Mouse (Mus musculus): ENCODE measurements around the gene Cnnm2. TPM values are rescaled to one million over a fixed set of nuclear protein-coding genes. Genes with fewer than 3 reads are reported as not detected.
"Not testable (repeated sequence)": the region's sequence is repeated elsewhere in the genome, so short reads cannot be mapped to it uniquely, and the experiment has no call there.

Cnnm2 gene
- polyA plus RNA-seq, 1 experiment from 2014 or later, result 3.8 TPM

DNA sequence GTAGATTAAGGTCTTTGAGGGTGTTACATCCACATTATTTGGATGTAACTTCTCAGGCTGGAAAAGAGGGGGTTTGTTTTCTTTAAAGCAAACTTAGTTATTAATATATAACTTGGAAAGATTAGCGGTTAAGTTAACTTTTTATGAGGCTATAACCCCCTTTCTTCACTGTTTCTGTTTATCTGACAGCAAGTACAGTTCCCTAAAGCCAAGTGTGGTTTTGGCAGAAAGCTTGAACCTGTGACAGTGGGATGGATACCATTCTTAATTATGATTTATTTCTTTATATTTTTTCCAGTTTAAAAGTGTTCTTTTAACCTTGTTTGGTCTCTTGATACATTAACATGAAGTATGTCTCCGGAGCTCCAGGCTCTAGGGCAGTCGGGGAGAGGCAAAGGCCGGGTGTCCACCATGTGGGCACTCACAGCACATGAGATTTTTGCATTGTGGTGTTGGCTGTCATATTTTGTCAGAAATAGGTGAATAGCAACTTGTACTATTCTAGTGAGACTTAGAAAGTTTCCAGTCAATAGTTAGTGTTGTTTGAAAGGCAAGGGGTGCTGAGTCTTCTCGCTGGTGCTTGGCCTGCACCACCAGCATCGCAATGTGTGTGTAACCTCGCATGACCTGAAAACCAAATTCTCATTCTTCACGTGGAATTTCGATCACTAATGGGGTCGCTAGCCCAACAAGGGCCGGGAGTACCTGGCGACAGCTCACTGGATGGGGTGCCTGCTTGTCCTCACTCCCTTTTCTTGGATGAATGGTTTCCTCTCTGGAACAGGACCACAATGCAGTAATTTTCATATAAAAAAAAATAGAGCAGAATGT, 2.8 kb downstream of the Cnnm2 start:
- no peaks in the 10 kb centered on the region for H3K36me3 ChIP-seq (ENCODE audit: control insufficient read depth, insufficient read depth)
- H3K4me2 ChIP-seq (ENCODE audit: low read length), result peak overlapping the region; percentile 88
- peak overlapping the region; percentile 9 for H3K4me3 ChIP-seq (replicated peaks; ENCODE audit: low read length)
- H3K27me3 ChIP-seq (replicated peaks; ENCODE audit: control insufficient read depth, insufficient read depth, low read length), result peaks cover 12% of the 10 kb centered on the region
- H3K9ac ChIP-seq (replicated peaks; ENCODE audit: low read depth, low read length), result no peak overlapping the region
- no peaks in the 10 kb centered on the region for H3K9me3 ChIP-seq (ENCODE audit: control insufficient read depth, low read length)
- ATAC-seq, result no peak
- 57% methylated on average over 12 of the region's 12 CpGs for WGBS
- H3K4me1 ChIP-seq (replicated peaks; ENCODE audit: control insufficient read depth, insufficient read depth, low read length), result peaks cover 27% of the 10 kb centered on the region
- H3K27ac ChIP-seq (ENCODE audit: low read length), result no peak overlapping the region

GRCm38 (mm10) chr19:46764763-46765117, 3.3 kb downstream of the Cnnm2 start:
- Histone ChIP-seq H3K4me1 (replicated peaks; ENCODE audit: control insufficient read depth, insufficient read depth, low read length) (peaks cover 27% of the 10 kb centered on the region), H3K36me3 (ENCODE audit: control insufficient read depth, insufficient read depth) (no peaks in the 10 kb centered on the region), H3K9ac (replicated peaks; ENCODE audit: low read depth, low read length) (no peak overlapping the region), H3K27ac (ENCODE audit: low read length) (no peak overlapping the region), H3K27me3 (replicated peaks; ENCODE audit: control insufficient read depth, insufficient read depth, low read length) (peaks cover 12% of the 10 kb centered on the region), H3K4me3 (replicated peaks; ENCODE audit: low read length) (no peak overlapping the region; the same call in 1 of the 2 replicates), H3K4me2 (ENCODE audit: low read length) (peak overlapping the region; percentile 30), H3K9me3 (ENCODE audit: control insufficient read depth, low read length) (no peaks in the 10 kb centered on the region)
- ATAC-seq, result no peak
- 43% methylated on average over 9 of the region's 9 CpGs for WGBS

DNA sequence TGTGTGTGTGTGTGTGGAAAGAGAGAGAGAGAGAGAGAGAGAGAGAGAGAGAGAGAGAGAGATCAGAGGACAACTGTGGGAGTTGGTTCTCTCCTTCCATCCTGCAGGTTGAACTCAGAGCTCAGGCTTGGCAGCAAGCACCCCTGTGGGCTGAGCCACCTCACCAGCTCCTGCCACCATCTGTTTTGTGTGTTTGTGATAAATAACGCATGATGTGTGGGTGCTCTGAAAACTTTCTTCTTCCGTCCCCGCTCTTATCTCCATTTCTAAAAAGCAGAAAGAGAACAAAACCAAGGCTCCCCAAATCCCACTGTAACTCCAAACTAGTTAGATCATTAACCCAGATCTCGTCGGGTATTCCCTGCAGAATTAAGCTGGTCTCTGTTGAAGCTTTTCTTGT, 4.7 kb downstream of the Cnnm2 start:
- Histone ChIP-seq H3K27ac (ENCODE audit: low read length) (no peak overlapping the region), H3K36me3 (ENCODE audit: control insufficient read depth, insufficient read depth) (no peaks in the 10 kb centered on the region), H3K9me3 (ENCODE audit: control insufficient read depth, low read length) (no peaks in the 10 kb centered on the region), H3K4me1 (replicated peaks; ENCODE audit: control insufficient read depth, insufficient read depth, low read length) (peaks cover 27% of the 10 kb centered on the region), H3K9ac (replicated peaks; ENCODE audit: low read depth, low read length) (no peak overlapping the region), H3K4me3 (replicated peaks; ENCODE audit: low read length) (no peak overlapping the region), H3K27me3 (replicated peaks; ENCODE audit: control insufficient read depth, insufficient read depth, low read length) (peaks cover 12% of the 10 kb centered on the region), H3K4me2 (ENCODE audit: low read length) (no peak overlapping the region)
- WGBS, result 54% methylated on average over 5 of the region's 5 CpGs
- ATAC-seq, result no peak

- Histone ChIP-seq H3K4me3 (replicated peaks; ENCODE audit: low read length) (no peak overlapping the region), H3K4me2 (ENCODE audit: low read length) (no peak overlapping the region), H3K9me3 (ENCODE audit: control insufficient read depth, low read length) (no peaks in the 10 kb centered on the region), H3K27me3 (replicated peaks; ENCODE audit: control insufficient read depth, insufficient read depth, low read length) (no peaks in the 10 kb centered on the region), H3K27ac (ENCODE audit: low read length) (no peak overlapping the region), H3K4me1 (replicated peaks; ENCODE audit: control insufficient read depth, insufficient read depth, low read length) (peaks cover 2% of the 10 kb centered on the region; the same call in 1 of the 2 replicates), H3K36me3 (ENCODE audit: control insufficient read depth, insufficient read depth) (no peaks in the 10 kb centered on the region), H3K9ac (replicated peaks; ENCODE audit: low read depth, low read length) (no peak overlapping the region)
- whole genome bisulfite sequencing, result 89% methylated on average over 11 of the region's 11 CpGs
- ATAC-seq, result no peak
These were observed 8.4 kb downstream of the Cnnm2 start for GRCm38 (mm10) chr19:46769759-46770158.

DNA sequence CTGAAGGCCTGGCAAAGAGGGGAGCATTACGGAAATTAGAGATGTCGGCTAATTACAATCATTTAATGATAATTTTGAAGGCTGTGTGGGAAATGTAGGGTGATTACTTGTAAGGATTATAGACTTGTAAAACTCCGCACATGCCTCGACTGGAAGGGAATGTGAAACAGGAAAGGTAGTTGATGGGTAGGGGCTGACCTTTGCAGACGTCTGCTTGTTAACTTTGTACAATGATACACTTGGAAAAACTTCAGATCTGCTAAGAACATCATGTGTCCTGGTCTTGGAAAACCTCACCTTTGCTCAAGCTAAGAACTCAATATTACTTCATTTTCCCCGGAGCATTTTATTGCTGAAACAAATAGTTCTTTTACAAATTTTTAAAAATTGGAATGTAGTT, 10.4 kb downstream of the Cnnm2 start:
- H3K4me2 ChIP-seq (ENCODE audit: low read length), result no peak overlapping the region
- no peak overlapping the region for H3K9ac ChIP-seq (replicated peaks; ENCODE audit: low read depth, low read length)
- H3K36me3 ChIP-seq (ENCODE audit: control insufficient read depth, insufficient read depth), result no peaks in the 10 kb centered on the region
- H3K27ac ChIP-seq (ENCODE audit: low read length), result no peak overlapping the region
- 81% methylated on average over 6 of the region's 6 CpGs for WGBS
- no peaks in the 10 kb centered on the region for H3K9me3 ChIP-seq (ENCODE audit: control insufficient read depth, low read length)
- no peak overlapping the region for H3K4me3 ChIP-seq (replicated peaks; ENCODE audit: low read length)
- no peaks in the 10 kb centered on the region for H3K27me3 ChIP-seq (replicated peaks; ENCODE audit: control insufficient read depth, insufficient read depth, low read length)
- no peaks in the 10 kb centered on the region for H3K4me1 ChIP-seq (replicated peaks; ENCODE audit: control insufficient read depth, insufficient read depth, low read length)
- no peak for ATAC-seq

DNA sequence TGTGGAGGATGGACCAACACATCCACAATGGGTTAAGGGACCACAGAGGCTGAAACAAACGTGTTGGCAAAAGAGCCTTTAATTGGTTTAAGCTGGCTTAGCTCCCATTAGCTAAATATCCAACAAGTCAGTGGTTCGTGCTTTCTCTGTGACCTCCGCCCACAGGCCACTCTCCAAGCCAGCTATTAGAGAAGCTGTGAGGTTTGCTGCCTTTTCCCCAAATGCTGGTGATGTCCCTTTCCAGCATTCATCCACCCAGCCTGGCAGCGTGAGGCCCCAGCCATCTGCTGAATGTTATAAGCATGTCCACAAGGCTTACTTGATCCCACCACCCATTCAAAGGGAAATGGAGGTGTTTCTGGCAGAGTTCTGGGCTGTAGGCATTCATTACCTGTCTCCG, 15.0 kb downstream of the Cnnm2 start:
- Histone ChIP-seq H3K4me1 (replicated peaks; ENCODE audit: control insufficient read depth, insufficient read depth, low read length) (no peaks in the 10 kb centered on the region), H3K9ac (replicated peaks; ENCODE audit: low read depth, low read length) (no peak overlapping the region), H3K9me3 (ENCODE audit: control insufficient read depth, low read length) (no peaks in the 10 kb centered on the region), H3K4me3 (replicated peaks; ENCODE audit: low read length) (no peak overlapping the region), H3K4me2 (ENCODE audit: low read length) (no peak overlapping the region), H3K27me3 (replicated peaks; ENCODE audit: control insufficient read depth, insufficient read depth, low read length) (no peaks in the 10 kb centered on the region), H3K36me3 (ENCODE audit: control insufficient read depth, insufficient read depth) (no peaks in the 10 kb centered on the region), H3K27ac (ENCODE audit: low read length) (no peak overlapping the region)
- no peak for ATAC-seq
- 39% methylated on average over 5 of the region's 5 CpGs for WGBS

DNA sequence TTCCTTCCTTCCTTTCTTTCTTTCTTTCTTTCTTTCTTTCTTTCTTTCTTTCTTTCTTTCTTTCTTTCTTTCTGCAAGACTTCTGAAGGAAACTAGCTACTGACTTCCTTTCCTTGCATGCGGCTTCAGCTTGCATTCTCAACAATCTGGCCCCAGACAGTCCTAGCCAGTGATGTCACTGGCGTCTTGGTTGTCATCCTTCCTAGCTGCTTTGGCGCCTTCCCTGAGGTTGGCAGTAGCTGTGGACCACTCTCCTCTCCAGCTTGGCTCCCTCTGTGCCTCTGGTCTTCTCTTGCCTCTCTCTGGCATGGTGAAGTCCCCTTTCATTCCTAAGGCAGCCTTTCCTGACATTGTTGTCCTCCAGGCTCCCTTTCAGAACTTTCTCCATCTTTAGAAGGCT, 15.5 kb downstream of the Cnnm2 start:
- Histone ChIP-seq H3K27me3 (replicated peaks; ENCODE audit: control insufficient read depth, insufficient read depth, low read length) (no peaks in the 10 kb centered on the region), H3K4me1 (replicated peaks; ENCODE audit: control insufficient read depth, insufficient read depth, low read length) (no peaks in the 10 kb centered on the region), H3K4me3 (replicated peaks; ENCODE audit: low read length) (no peak overlapping the region), H3K36me3 (ENCODE audit: control insufficient read depth, insufficient read depth) (no peaks in the 10 kb centered on the region), H3K27ac (ENCODE audit: low read length) (no peak overlapping the region), H3K9me3 (ENCODE audit: control insufficient read depth, low read length) (no peaks in the 10 kb centered on the region), H3K9ac (replicated peaks; ENCODE audit: low read depth, low read length) (no peak overlapping the region), H3K4me2 (ENCODE audit: low read length) (no peak overlapping the region)
- WGBS, result 82% methylated on average over 3 of the region's 3 CpGs
- ATAC-seq, result no peak

- ATAC-seq, result no peak
- H3K4me2 ChIP-seq (ENCODE audit: low read length), result no peak overlapping the region
- no peak overlapping the region for H3K9ac ChIP-seq (replicated peaks; ENCODE audit: low read depth, low read length)
- WGBS, result 74% methylated on average over 12 of the region's 12 CpGs
- no peaks in the 10 kb centered on the region for H3K4me1 ChIP-seq (replicated peaks; ENCODE audit: control insufficient read depth, insufficient read depth, low read length)
- H3K9me3 ChIP-seq (ENCODE audit: control insufficient read depth, low read length), result no peaks in the 10 kb centered on the region
- H3K4me3 ChIP-seq (replicated peaks; ENCODE audit: low read length), result no peak overlapping the region
- no peak overlapping the region for H3K27ac ChIP-seq (ENCODE audit: low read length)
- H3K27me3 ChIP-seq (replicated peaks; ENCODE audit: control insufficient read depth, insufficient read depth, low read length), result no peaks in the 10 kb centered on the region
- H3K36me3 ChIP-seq (ENCODE audit: control insufficient read depth, insufficient read depth), result no peaks in the 10 kb centered on the region
These were observed 16.7 kb downstream of the Cnnm2 start for GRCm38 (mm10) chr19:46777928-46778680.

GRCm38 (mm10) chr19:46779130-46779529, 17.7 kb downstream of the Cnnm2 start:
- not testable (repeated sequence) for H3K4me3 ChIP-seq (replicated peaks; ENCODE audit: low read length); H3K4me2 ChIP-seq (ENCODE audit: low read length); H3K36me3 ChIP-seq (ENCODE audit: control insufficient read depth, insufficient read depth); H3K9me3 ChIP-seq (ENCODE audit: control insufficient read depth, low read length); H3K27me3 ChIP-seq (replicated peaks; ENCODE audit: control insufficient read depth, insufficient read depth, low read length); H3K4me1 ChIP-seq (replicated peaks; ENCODE audit: control insufficient read depth, insufficient read depth, low read length); H3K9ac ChIP-seq (replicated peaks; ENCODE audit: low read depth, low read length); H3K27ac ChIP-seq (ENCODE audit: low read length); ATAC-seq
- 100% methylated on average over 1 of the region's 1 CpGs for WGBS
